ENCODE assay signal across 7 mouse cellular contexts in the genomic region with DNA sequence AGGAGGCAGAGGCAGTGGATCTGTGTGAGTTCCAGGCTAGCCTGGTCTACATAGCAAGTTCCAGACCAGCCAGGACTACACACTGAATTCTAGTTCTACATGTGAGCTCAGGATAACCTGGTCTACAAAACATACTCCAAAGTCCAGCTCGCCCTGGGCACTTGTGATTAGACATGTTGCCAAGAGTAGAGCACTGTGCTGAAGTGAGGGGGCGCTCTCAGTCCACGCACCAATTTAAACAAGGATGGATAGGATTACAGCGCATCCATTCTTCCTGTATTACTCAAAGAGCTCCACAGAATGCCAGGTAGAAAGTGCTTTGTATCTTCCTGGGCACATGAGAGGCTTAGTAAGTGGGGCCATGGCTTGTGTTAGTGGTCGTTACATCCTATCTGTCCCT. TPM values are rescaled to one million over a fixed set of nuclear protein-coding genes. Genes with fewer than 3 reads are reported as not detected.
A peak's percentile ranks its signal among the peaks of the same experiment; 100 is the strongest.
DNase-seq lines count a peak whose midpoint lies in the region; ATAC-seq lines count a peak whose summit lies in the region.

No protein-coding gene starts in this region.

- peak; percentile 43 for DNase-seq in hindbrain, embryonic 11.5 days (ENCODE audit: low spot score)
- DNase-seq in MN1 (ENCODE audit: low spot score): peak; percentile 46
- DNase-seq in lung, postnatal 25 days (ENCODE audit: low spot score): peak; percentile 42
- DNase-seq in thymus, adult 18-20 months: no peak
- DNase-seq in testis, postnatal 10 days (ENCODE audit: low spot score): no peak

- no peak overlapping the region for H3K9ac ChIP-seq in hindbrain, embryonic 11.5 days (ENCODE audit: low read depth, low read length)
- H3K9ac ChIP-seq in hindbrain, embryonic 16.5 days (ENCODE audit: low read depth, low read length): no peak overlapping the region
- H3K9ac ChIP-seq in embryonic facial prominence, embryonic 13.5 days: no peak overlapping the region

- ATAC-seq in hindbrain, embryonic 11.5 days (ENCODE audit: low FRiP score): no peak
- no peak for ATAC-seq in hindbrain, embryonic 16.5 days
- ATAC-seq in embryonic facial prominence, embryonic 13.5 days (ENCODE audit: insufficient number of reproducible peaks, insufficient read depth, low FRiP score, low TSS enrichment, low read depth): no peak

- no peaks in the 10 kb centered on the region for H3K9me3 ChIP-seq in hindbrain, embryonic 11.5 days (ENCODE audit: control insufficient read depth, low read length)
- H3K9me3 ChIP-seq in hindbrain, embryonic 16.5 days (ENCODE audit: control insufficient read depth, low read length): no peaks in the 10 kb centered on the region
- no peaks in the 10 kb centered on the region for H3K9me3 ChIP-seq in embryonic facial prominence, embryonic 13.5 days

- H3K4me1 ChIP-seq in hindbrain, embryonic 11.5 days (replicated peaks; ENCODE audit: control insufficient read depth, insufficient read depth, low read length): no peaks in the 10 kb centered on the region
- H3K4me1 ChIP-seq in hindbrain, embryonic 16.5 days (ENCODE audit: control insufficient read depth, insufficient read depth, low read depth, low read length): peaks cover 12% of the 10 kb centered on the region
- peaks cover 32% of the 10 kb centered on the region for H3K4me1 ChIP-seq in embryonic facial prominence, embryonic 13.5 days

- 43% methylated on average over 5 of the region's 5 CpGs for WGBS in hindbrain, embryonic 11.5 days
- 42% methylated on average over 5 of the region's 5 CpGs for WGBS in hindbrain, embryonic 16.5 days
- 30% methylated on average over 5 of the region's 5 CpGs for WGBS in embryonic facial prominence, embryonic 13.5 days

- H3K4me2 ChIP-seq in hindbrain, embryonic 11.5 days (replicated peaks; ENCODE audit: low read depth, low read length): no peak overlapping the region
- no peak overlapping the region for H3K4me2 ChIP-seq in hindbrain, embryonic 16.5 days (ENCODE audit: low read length)
- no peak overlapping the region for H3K4me2 ChIP-seq in embryonic facial prominence, embryonic 13.5 days

- H3K27me3 ChIP-seq in hindbrain, embryonic 11.5 days (ENCODE audit: control insufficient read depth, insufficient read depth, low read length): no peaks in the 10 kb centered on the region
- H3K27me3 ChIP-seq in hindbrain, embryonic 16.5 days (replicated peaks; ENCODE audit: control insufficient read depth, insufficient read depth, low read length): no peaks in the 10 kb centered on the region
- no peaks in the 10 kb centered on the region for H3K27me3 ChIP-seq in embryonic facial prominence, embryonic 13.5 days

- no peak overlapping the region for H3K27ac ChIP-seq in hindbrain, embryonic 11.5 days (ENCODE audit: low read depth, low read length)
- no peak overlapping the region for H3K27ac ChIP-seq in hindbrain, embryonic 16.5 days (ENCODE audit: low read depth, low read length)
- 0 out of 2 replicates have a peak overlapping the region, but pooled peaks have one; percentile 11 for H3K27ac ChIP-seq in embryonic facial prominence, embryonic 13.5 days

- no peak overlapping the region for H3K4me3 ChIP-seq in hindbrain, embryonic 11.5 days (ENCODE audit: low read depth, low read length)
- H3K4me3 ChIP-seq in hindbrain, embryonic 16.5 days (ENCODE audit: low read length): no peak overlapping the region
- no peak overlapping the region for H3K4me3 ChIP-seq in embryonic facial prominence, embryonic 13.5 days

- no peaks in the 10 kb centered on the region for H3K36me3 ChIP-seq in hindbrain, embryonic 11.5 days (ENCODE audit: control insufficient read depth, insufficient read depth, low read length)
- no peaks in the 10 kb centered on the region for H3K36me3 ChIP-seq in hindbrain, embryonic 16.5 days (ENCODE audit: control insufficient read depth, insufficient read depth, low read length)
- H3K36me3 ChIP-seq in embryonic facial prominence, embryonic 13.5 days: peaks cover 19% of the 10 kb centered on the region

RNA-seq across cellular contexts. Expression of a gene that starts 3.6 kb away (rescaled TPM):
- polyA plus RNA-seq in hindbrain, embryonic 11.5 days (2014; fragmentation: Nextera tagmentation; extraction: Ambion mirVana): 1.1 and 1.8 TPM in 2 replicates
- polyA plus RNA-seq in hindbrain, embryonic 16.5 days (2015; fragmentation: Nextera tagmentation; extraction: Ambion mirVana): 0.15 TPM in 1 of 2 replicates, not detected in the other
- polyA plus RNA-seq in embryonic facial prominence, embryonic 13.5 days (2015; fragmentation: Nextera tagmentation; extraction: Ambion mirVana): 18.6 and 19.5 TPM in 2 replicates

RNA-seq across cellular contexts. Expression of a gene that starts 8.4 kb away (rescaled TPM):
- polyA plus RNA-seq in hindbrain, embryonic 11.5 days (2014; fragmentation: Nextera tagmentation; extraction: Ambion mirVana): 76.1 and 93.9 TPM in 2 replicates
- 184 and 218 TPM in 2 replicates for polyA plus RNA-seq in hindbrain, embryonic 16.5 days (2015; fragmentation: Nextera tagmentation; extraction: Ambion mirVana)
- 164 and 169 TPM in 2 replicates for polyA plus RNA-seq in embryonic facial prominence, embryonic 13.5 days (2015; fragmentation: Nextera tagmentation; extraction: Ambion mirVana)

RNA-seq across cellular contexts. Expression of a gene that starts 9.0 kb away (rescaled TPM):
- polyA plus RNA-seq in hindbrain, embryonic 11.5 days (2014; fragmentation: Nextera tagmentation; extraction: Ambion mirVana): 62.6 and 66.3 TPM in 2 replicates
- polyA plus RNA-seq in hindbrain, embryonic 16.5 days (2015; fragmentation: Nextera tagmentation; extraction: Ambion mirVana): 40.1 and 44.4 TPM in 2 replicates
- polyA plus RNA-seq in embryonic facial prominence, embryonic 13.5 days (2015; fragmentation: Nextera tagmentation; extraction: Ambion mirVana): 43.0 and 44.6 TPM in 2 replicates

RNA-seq across cellular contexts. Expression of a gene that starts 12.3 kb away (rescaled TPM):
- 45.9 and 51.9 TPM in 2 replicates for polyA plus RNA-seq in hindbrain, embryonic 11.5 days (2014; fragmentation: Nextera tagmentation; extraction: Ambion mirVana)
- 20.4 and 22.1 TPM in 2 replicates for polyA plus RNA-seq in hindbrain, embryonic 16.5 days (2015; fragmentation: Nextera tagmentation; extraction: Ambion mirVana)
- 32.2 and 33.4 TPM in 2 replicates for polyA plus RNA-seq in embryonic facial prominence, embryonic 13.5 days (2015; fragmentation: Nextera tagmentation; extraction: Ambion mirVana)

RNA-seq across cellular contexts. Expression of a gene that starts 31.2 kb away (rescaled TPM):
- 152 and 169 TPM in 2 replicates for polyA plus RNA-seq in hindbrain, embryonic 11.5 days (2014; fragmentation: Nextera tagmentation; extraction: Ambion mirVana)
- polyA plus RNA-seq in hindbrain, embryonic 16.5 days (2015; fragmentation: Nextera tagmentation; extraction: Ambion mirVana): 133 and 167 TPM in 2 replicates
- 259 and 274 TPM in 2 replicates for polyA plus RNA-seq in embryonic facial prominence, embryonic 13.5 days (2015; fragmentation: Nextera tagmentation; extraction: Ambion mirVana)

Comparison
In these comparisons a context has a peak if more than half of its experiments do, and no peak if none do; other contexts are left out.
1. DNase-seq: peak in hindbrain, embryonic 11.5 days (single experiment), MN1 (single experiment) and lung, postnatal 25 days (single experiment); none in thymus, adult 18-20 months (0 of 2) and testis, postnatal 10 days (single experiment).